Mouse (Mus musculus) heart, embryonic 13.5 days (tissue): ENCODE results near the gene Fahd1. TPM values are rescaled to one million over a fixed set of nuclear protein-coding genes. Genes with fewer than 3 reads are reported as not detected.

Experiments
- ATAC-seq: fragments of 200-750 bp; cut with Nextera tagmentation; 2 replicates; pipeline ENCODE4 v1.8.0; 2017; ENCODE audit warnings: moderate TSS enrichment; ENCODE audit not compliant: insufficient number of reproducible peaks, low FRiP score, low TSS enrichment; ENCODE audit errors: extremely low read depth
- H3K27ac ChIP-seq: fragments of 300-500 bp; sonication (generic); replicated peaks from 2 replicates; pipeline ENCODE4 v1.5.1; 2015; ENCODE audit warnings: moderate library complexity, mild to moderate bottlenecking, inconsistent platforms
- H3K27me3 ChIP-seq: fragments of 300-500 bp; sonication (generic); replicated peaks from 2 replicates; pipeline ENCODE4 v1.6.1; 2015; ENCODE audit warnings: mild to moderate bottlenecking, inconsistent platforms
- H3K36me3 ChIP-seq: fragments of 300-500 bp; sonication (generic); 2 replicates; pipeline ENCODE4 v1.6.1; 2015; ENCODE audit warnings: mild to moderate bottlenecking, inconsistent platforms
- H3K4me1 ChIP-seq: fragments of 300-500 bp; sonication (generic); 2 replicates; pipeline ENCODE4 v1.6.1; 2015; ENCODE audit warnings: inconsistent platforms
- H3K4me2 ChIP-seq: fragments of 300-500 bp; sonication (generic); 2 replicates; pipeline ENCODE4 v1.6.1; 2015; ENCODE audit warnings: inconsistent platforms, mild to moderate bottlenecking, moderate library complexity
- H3K4me3 ChIP-seq: fragments of 300-500 bp; sonication (generic); 2 replicates; pipeline ENCODE4 v1.5.1; 2015; ENCODE audit warnings: moderate library complexity, mild to moderate bottlenecking, inconsistent platforms
- H3K9ac ChIP-seq: fragments of 300-500 bp; sonication (generic); 2 replicates; pipeline ENCODE4 v1.6.1; 2015; ENCODE audit warnings: inconsistent platforms, mild to moderate bottlenecking, moderate library complexity
- H3K9me3 ChIP-seq: fragments of 300-500 bp; sonication (generic); 2 replicates; pipeline ENCODE4 v1.6.1; 2016; ENCODE audit warnings: inconsistent platforms
- WGBS: fragments of 180-500 bp; shearing (Covaris S2); methylation state at CpG from one replicate; pipeline ENCODE4 v1.1.7; 2015; ENCODE audit warnings: mixed read lengths; 5-methylcytosine and 5-hydroxymethylcytosine counted together
- polyA plus RNA-seq: library from polyadenylated mRNA; unstranded; fragments of >200 nt; fragmentation: Nextera tagmentation; extraction: Ambion mirVana; gene quantifications from 2 replicates; pipeline ENCODE4 v1.2.1, GENCODE M21; 2015

Fahd1 gene
- polyA plus RNA-seq, 1 experiment from 2014 or later, result 36.9 TPM

GRCm38 (mm10) chr17:24800524-24800923 is 49.6 kb downstream of the Fahd1 start:
- WGBS, result 64% methylated on average over 3 of the region's 3 CpGs
- no peaks in the 10 kb centered on the region for H3K36me3 ChIP-seq

GRCm38 (mm10) chr17:24799476-24799875 is 50.7 kb downstream of the Fahd1 start:
- H3K9ac ChIP-seq, result no peak overlapping the region
- 85% methylated on average over 4 of the region's 4 CpGs for WGBS
- no peak overlapping the region for H3K4me3 ChIP-seq
- H3K4me2 ChIP-seq, result no peak overlapping the region
- ATAC-seq, result no peak
- no peaks in the 10 kb centered on the region for H3K36me3 ChIP-seq
- H3K27ac ChIP-seq, result no peak overlapping the region
- peaks cover 3% of the 10 kb centered on the region; the same call in 1 of the 2 replicates for H3K4me1 ChIP-seq
- H3K9me3 ChIP-seq, result no peaks in the 10 kb centered on the region
- H3K27me3 ChIP-seq, result peaks cover 33% of the 10 kb centered on the region

More at GRCm38 (mm10) chr17:24800524-24800923, 49.6 kb downstream of the Fahd1 start:
- Histone ChIP-seq H3K4me2 (no peak overlapping the region), H3K9me3 (no peaks in the 10 kb centered on the region), H3K27ac (no peak overlapping the region), H3K4me3 (no peak overlapping the region), H3K4me1 (peaks cover 8% of the 10 kb centered on the region; the same call in 1 of the 2 replicates), H3K27me3 (peaks cover 44% of the 10 kb centered on the region), H3K9ac (no peak overlapping the region)
- no peak for ATAC-seq

Other genes starting within 250 kb of the Fahd1 start
- gene Tsc2, start 217.7 kb downstream of the Fahd1 start, polyA plus RNA-seq, result 43.4 and 47.9 TPM in 2 replicates
- 9.6 and 9.8 TPM in 2 replicates for gene Nthl1, start 217.7 kb downstream of the Fahd1 start, polyA plus RNA-seq
- 46.8 and 51.1 TPM in 2 replicates for gene Slc9a3r2, start 200.0 kb downstream of the Fahd1 start, polyA plus RNA-seq
- gene Npw, start 191.9 kb downstream of the Fahd1 start, polyA plus RNA-seq, result not detected in 2 replicates
- 15.1 and 15.8 TPM in 2 replicates for gene Zfp598, start 180.7 kb downstream of the Fahd1 start, polyA plus RNA-seq
- 0.59 and 0.83 TPM in 2 replicates for gene Syngr3, start 160.4 kb downstream of the Fahd1 start, polyA plus RNA-seq
- 31.4 and 31.9 TPM in 2 replicates for gene Gfer, start 154.2 kb downstream of the Fahd1 start, polyA plus RNA-seq
- gene Noxo1, start 154.1 kb downstream of the Fahd1 start, polyA plus RNA-seq, result 1.1 TPM in 2 replicates
- gene Tbl3, start 142.7 kb downstream of the Fahd1 start, polyA plus RNA-seq, result 45.7 and 47.4 TPM in 2 replicates
- not detected in 2 replicates for gene Rnf151, start 132.3 kb downstream of the Fahd1 start, polyA plus RNA-seq
- gene Rps2, start 132.2 kb downstream of the Fahd1 start, polyA plus RNA-seq, result 903 and 1,010 TPM in 2 replicates
- 344 and 399 TPM in 2 replicates for gene Ndufb10, start 125.9 kb downstream of the Fahd1 start, polyA plus RNA-seq
- 0.68 and 1.1 TPM in 2 replicates for gene Rpl3l, start 122.5 kb downstream of the Fahd1 start, polyA plus RNA-seq
- gene Msrb1, start 113.7 kb downstream of the Fahd1 start, polyA plus RNA-seq, result 18.0 and 20.4 TPM in 2 replicates
- gene Hs3st6, start 97.4 kb downstream of the Fahd1 start, polyA plus RNA-seq, result 0.24 and 0.59 TPM in 2 replicates
- not detected in 2 replicates for gene Meiob, start 46.1 kb downstream of the Fahd1 start, polyA plus RNA-seq
- 47.3 and 54.5 TPM in 2 replicates for gene Hagh, start 10.2 kb downstream of the Fahd1 start, polyA plus RNA-seq
- 0.11 and 0.50 TPM in 2 replicates for gene Igfals, start 15.6 kb upstream of the Fahd1 start, polyA plus RNA-seq
- gene Nubp2, start 36.0 kb upstream of the Fahd1 start, polyA plus RNA-seq, result 36.1 and 41.4 TPM in 2 replicates
- gene Spsb3, start 36.3 kb upstream of the Fahd1 start, polyA plus RNA-seq, result 27.8 and 29.9 TPM in 2 replicates
- gene Eme2, start 44.7 kb upstream of the Fahd1 start, polyA plus RNA-seq, result 20.7 and 22.5 TPM in 2 replicates
- gene Mrps34, start 44.8 kb upstream of the Fahd1 start, polyA plus RNA-seq, result 79.2 and 81.5 TPM in 2 replicates
- gene Nme3, start 46.1 kb upstream of the Fahd1 start, polyA plus RNA-seq, result 32.0 and 41.0 TPM in 2 replicates
- 24.1 and 25.2 TPM in 2 replicates for gene Mapk8ip3, start 86.6 kb upstream of the Fahd1 start, polyA plus RNA-seq
- gene Jpt2, start 110.3 kb upstream of the Fahd1 start, polyA plus RNA-seq, result 122 and 123 TPM in 2 replicates
- gene Cramp1l, start 165.4 kb upstream of the Fahd1 start, polyA plus RNA-seq, result 4.0 and 4.4 TPM in 2 replicates
- gene Ift140, start 165.7 kb upstream of the Fahd1 start, polyA plus RNA-seq, result 11.7 and 13.4 TPM in 2 replicates
- 18.0 and 19.4 TPM in 2 replicates for gene Tmem204, start 233.2 kb upstream of the Fahd1 start, polyA plus RNA-seq